Mouse (Mus musculus) gastrocnemius, adult 18-20 months (tissue): ENCODE data around the gene Slc45a3. TPM values are rescaled to one million over a fixed set of nuclear protein-coding genes. Genes with fewer than 3 reads are reported as not detected.

Source experiments
- DNase-seq: peaks from one replicate; pipeline ENCODE4 v3.0.0; 2021; ENCODE audit warnings: low spot score
- total RNA-seq, 2 experiments: library from RNA; stranded (reverse); gene quantifications; 2 replicates each; pipeline ENCODE4 v1.2.3; 2021

Gene Slc45a3
- total RNA-seq, 2 experiments from 2014 or later, result 1.4 to 2.2 TPM

DNA sequence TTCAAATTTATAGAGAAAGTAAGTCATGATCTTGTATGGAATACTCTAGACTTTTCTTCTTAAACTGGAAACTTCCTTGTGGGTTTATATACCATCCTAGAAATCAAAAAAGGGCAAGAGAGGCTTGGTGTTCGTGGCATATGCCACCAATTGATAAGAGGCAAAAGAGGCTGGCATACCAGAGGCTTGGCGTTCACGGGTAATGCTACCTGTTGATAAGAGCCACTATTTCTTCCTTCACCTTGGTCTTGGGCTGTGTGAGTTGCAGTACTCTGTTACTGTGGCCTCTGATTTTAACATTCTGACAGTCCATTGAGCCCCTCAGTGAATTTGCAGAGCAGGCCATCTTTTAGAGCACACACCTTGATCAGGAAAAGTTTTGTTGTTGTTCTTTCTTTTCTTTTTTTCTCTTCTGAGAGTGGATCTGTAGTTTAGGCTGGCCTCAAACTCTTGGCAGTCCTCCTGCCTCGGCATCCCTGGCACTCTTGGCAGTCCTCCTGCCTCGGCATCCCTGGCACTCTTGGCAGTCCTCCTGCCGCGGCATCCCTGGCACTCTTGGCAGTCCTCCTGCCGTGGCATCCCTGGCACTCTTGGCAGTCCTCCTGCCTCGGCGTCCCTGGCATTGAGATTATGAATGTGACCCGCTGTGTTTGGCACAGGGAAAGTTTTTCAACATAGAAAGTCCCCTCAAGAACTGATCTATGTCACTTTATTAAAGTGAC lies 64.3 kb downstream of the Slc45a3 start:
- no peak for DNase-seq

- no peak for DNase-seq
Observed at GRCm38 (mm10) chr1:132027978-132028377, 65.2 kb downstream of the Slc45a3 start.

DNA sequence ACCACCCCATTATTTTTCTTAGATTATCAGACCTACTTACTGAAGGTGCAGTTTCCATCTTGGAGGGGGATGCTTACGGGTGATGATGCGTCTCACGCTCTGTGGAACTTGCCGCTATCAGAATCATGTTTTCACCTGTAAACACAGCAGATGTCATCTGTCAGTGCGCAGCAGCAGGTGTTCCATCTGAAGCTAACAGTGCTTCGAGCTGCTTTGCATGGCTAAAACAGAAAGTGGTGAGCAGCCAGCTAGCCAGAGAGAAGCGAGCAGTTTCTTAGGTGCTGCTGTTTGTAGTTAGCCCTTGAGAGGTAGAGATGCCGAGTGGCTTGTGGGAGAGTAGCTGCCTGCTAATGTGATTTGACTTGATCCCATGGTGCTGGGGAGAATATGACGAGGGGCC lies 65.6 kb downstream of the Slc45a3 start:
- no peak for DNase-seq

DNA sequence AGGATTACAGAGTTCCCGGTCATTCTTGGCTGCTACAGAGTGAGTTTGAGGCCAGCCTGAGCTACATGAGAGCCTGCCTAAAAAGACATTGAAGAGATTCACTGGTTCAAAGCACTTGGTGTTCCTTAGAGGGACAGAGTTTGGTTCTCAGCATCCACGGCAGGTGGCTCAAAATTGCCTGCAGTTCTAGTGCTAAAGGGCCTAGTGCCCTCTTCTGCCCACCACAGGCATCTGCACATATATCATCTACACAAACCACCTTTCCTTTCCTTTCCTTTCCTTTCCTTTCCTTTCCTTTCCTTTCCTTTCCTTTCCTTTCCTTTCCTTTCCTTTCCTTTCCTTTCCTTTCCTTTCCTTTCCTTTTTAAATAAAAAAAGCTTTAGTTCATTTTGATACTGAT lies 67.8 kb downstream of the Slc45a3 start:
- DNase-seq, result no peak

DNA sequence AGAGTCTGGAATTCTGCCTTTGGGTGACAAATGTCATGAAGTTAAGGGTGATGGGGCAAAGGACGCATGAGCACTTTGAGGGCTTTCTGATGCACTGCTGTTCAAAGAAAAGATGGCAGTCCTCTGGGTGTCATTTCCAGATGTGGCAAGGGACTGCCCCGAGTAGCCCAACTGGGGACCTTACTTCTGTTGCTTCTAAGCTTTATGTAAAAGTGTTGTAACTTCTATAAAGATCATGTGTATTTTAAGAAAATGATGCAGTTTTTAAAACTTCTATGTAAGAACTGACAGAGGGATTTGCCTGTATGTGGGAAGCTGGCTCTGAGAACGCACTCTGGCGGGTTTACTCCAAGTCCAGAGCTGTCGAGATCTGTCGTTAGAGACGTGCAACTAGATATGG lies 69.4 kb downstream of the Slc45a3 start:
- no peak for DNase-seq

Other genes with a start within 250 kb of the Slc45a3 start
- gene Slc26a9, start 218.9 kb upstream of the Slc45a3 start, total RNA-seq, result not detected
- 1 to 10 TPM in 1 of 2 experiments, under 1 TPM in 1; 0.45 to 1.1 TPM for gene Pm20d1, start 165.6 kb upstream of the Slc45a3 start, total RNA-seq
- 10 to 100 TPM; 37.7 to 47.4 TPM for gene Slc41a1, start 135.5 kb upstream of the Slc45a3 start, total RNA-seq
- 1 to 10 TPM; 5.0 to 5.1 TPM for gene Rab29, start 95.7 kb upstream of the Slc45a3 start, total RNA-seq
- 10 to 100 TPM; 65.8 to 72.3 TPM for gene Nucks1, start 52.4 kb upstream of the Slc45a3 start, total RNA-seq
- gene Elk4, start 44.6 kb downstream of the Slc45a3 start, total RNA-seq, result 10 to 100 TPM; 70.3 to 82.8 TPM
- 10 to 100 TPM; 12.1 to 14.6 TPM for gene Mfsd4a, start 105.1 kb downstream of the Slc45a3 start, total RNA-seq
- gene Cdk18, start 176.7 kb downstream of the Slc45a3 start, total RNA-seq, result 1 to 10 TPM; 5.0 to 6.1 TPM
- gene Lemd1, start 228.5 kb downstream of the Slc45a3 start, total RNA-seq, result not detected
- not detected for gene AC124108.1, start 228.5 kb downstream of the Slc45a3 start, total RNA-seq